Mouse (Mus musculus) WW6 (cell line): ENCODE measurements at regions not wholly inside any gene's neighbourhood (a gene's known extent, or its start where the extent isn't known, plus 50 kb on each side); places are given as distances from the start of the nearest gene placed in this dataset.

Experiments
- DNase-seq: peaks from one replicate; pipeline ENCODE4 v3.0.0-alpha.2; 2013; ENCODE audit warnings: low read depth, low spot score

DNA sequence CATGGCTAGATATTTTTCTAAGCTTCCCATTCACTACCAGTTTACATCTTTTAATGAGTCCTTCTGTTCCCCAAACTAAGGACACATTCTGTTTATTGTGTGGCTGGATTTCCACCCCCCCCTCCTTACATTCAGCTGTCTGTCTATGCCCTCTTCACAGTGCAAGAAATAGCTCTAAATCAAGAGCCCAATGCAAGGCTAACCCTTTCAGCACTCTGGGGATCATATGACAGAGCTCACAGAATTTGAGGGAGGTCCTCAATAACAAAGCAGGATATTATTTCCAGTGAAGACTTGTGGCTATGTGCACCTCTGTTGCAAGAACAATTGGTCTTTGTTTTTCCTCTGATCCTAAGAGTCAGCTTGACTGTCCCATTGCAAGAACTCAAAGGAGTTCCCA is 874.1 kb upstream of the Gje1 start:
- DNase-seq = no peak

GRCm38 (mm10) chr10:15586081-15586480 is 868.1 kb upstream of the Gje1 start:
- peak; percentile 45 for DNase-seq

- no peak for DNase-seq
These were observed 846.1 kb upstream of the Gje1 start for GRCm38 (mm10) chr10:15564119-15564518.

- no peak for DNase-seq
These were observed 835.5 kb upstream of the Gje1 start for GRCm38 (mm10) chr10:15553407-15554064.

- no peak for DNase-seq
These were observed 823.9 kb upstream of the Gje1 start for GRCm38 (mm10) chr10:15541797-15542350.

DNA sequence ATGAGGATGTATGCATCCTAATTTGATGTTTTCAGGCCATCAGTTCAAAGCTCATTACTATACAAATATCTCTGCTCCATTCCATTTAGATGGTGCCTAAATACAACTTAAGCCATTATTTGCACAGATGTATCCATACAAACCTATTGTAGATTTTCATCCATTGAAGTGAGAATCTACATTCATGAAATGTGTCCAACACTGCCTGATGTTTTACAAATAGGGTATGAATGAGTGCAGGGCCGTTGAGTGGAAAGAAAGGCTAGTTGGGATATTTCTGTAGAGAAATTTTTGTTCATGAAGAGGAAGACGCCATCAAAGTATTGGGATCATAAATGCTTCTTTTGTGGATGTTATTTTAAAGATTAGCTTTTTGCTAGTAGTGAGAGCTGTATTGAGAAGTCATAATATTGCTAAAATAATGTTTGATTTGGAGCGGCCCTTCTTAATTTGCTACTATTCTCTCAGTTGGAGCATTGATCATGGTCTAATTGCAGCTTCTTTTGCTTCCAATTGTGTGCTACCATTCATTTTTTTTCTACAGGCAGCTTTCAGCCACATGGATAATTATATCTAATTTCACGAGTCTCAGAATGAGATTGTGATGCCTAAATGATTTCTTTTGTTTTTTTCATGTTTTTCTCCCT is 822.9 kb upstream of the Gje1 start:
- DNase-seq = no peak

DNA sequence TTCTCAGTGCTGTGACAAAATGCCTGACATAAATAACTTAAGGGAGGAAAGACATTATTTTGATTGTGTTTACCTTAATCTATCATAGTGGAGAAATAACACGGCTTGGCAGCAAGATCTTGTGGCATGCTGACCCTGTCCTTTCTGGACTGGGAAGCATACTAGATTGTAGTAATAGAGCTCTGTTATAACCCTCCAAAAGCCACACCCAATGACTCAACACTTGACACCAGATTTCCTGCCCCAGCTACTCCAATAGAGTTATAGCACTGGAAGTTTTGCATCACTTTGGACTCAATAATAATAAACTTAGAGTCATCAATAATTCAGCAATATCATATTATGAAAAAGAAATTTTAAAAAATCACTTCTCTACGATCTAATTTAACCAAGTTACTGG is 818.0 kb upstream of the Gje1 start:
- DNase-seq = no peak

DNA sequence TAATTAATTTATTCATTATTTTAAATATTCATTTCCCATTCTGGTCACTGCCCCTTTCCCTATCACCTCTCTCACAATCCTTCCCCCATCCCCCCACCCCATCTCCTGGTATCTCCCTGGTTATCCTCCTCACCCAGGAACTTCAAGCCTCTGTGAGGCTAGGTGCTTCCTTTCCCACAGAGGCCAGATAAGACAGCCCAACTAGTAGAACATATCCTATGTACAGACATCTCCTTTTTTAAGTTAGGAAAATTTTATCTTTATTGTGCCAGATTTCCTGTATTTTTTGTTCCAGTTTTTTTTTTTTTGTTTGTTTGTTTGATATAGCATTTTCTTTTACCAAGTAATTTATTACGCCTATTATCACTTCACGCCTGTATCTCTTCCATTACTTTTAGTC is 769.4 kb upstream of the Gje1 start:
- DNase-seq = no peak

GRCm38 (mm10) chr10:15443281-15443680 is 725.3 kb upstream of the Gje1 start:
- DNase-seq = no peak

GRCm38 (mm10) chr10:15441216-15441615 is 723.2 kb upstream of the Gje1 start:
- no peak for DNase-seq

- DNase-seq = no peak
These were observed 708.7 kb upstream of the Gje1 start for GRCm38 (mm10) chr10:15426746-15427145.

GRCm38 (mm10) chr10:15406211-15406610 is 688.2 kb upstream of the Gje1 start:
- no peak for DNase-seq

GRCm38 (mm10) chr10:15405706-15406105 is 687.7 kb upstream of the Gje1 start:
- peak; percentile 1 for DNase-seq

DNA sequence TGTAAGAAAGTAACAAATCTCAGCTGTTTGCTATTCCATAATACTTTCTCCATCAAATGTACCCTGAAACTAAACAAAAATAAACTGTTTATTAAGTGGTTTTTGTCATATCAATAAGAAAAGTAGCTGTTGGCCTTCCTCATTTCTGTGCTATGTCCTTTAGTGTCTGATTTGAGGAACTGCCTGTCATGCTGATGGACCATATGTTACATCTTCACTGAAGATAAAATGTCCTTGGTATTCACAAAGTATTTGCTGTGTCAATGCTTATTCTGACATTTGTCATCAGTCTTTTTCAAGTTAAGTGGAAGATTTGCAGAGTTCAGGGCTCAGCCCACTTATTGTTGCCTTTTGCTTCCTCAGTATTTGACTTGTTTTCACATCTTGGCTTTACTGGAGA is 682.0 kb upstream of the Gje1 start:
- DNase-seq = no peak

- DNase-seq = no peak
These were observed 679.1 kb upstream of the Gje1 start for GRCm38 (mm10) chr10:15397114-15397513.

DNA sequence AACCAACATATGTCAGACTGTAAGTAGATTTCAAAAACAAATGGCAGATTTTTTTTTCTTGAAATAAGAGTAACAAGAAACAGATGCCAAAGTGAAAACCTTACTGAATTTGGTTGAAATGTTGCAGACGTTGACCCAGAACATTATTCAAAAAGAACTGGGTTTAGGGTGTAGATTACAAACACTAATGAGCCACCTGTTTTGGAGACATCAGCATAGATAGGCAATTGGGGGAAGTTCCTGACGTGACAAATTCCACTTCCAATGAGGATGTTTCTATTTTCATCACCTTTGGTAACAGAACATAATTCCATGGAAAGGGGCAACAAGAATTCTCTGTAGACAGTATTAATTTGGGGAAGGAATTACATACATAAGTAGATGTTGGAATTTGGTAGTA is 677.3 kb upstream of the Gje1 start:
- no peak for DNase-seq

GRCm38 (mm10) chr10:15392027-15392816 is 674.2 kb upstream of the Gje1 start:
- no peak for DNase-seq

DNA sequence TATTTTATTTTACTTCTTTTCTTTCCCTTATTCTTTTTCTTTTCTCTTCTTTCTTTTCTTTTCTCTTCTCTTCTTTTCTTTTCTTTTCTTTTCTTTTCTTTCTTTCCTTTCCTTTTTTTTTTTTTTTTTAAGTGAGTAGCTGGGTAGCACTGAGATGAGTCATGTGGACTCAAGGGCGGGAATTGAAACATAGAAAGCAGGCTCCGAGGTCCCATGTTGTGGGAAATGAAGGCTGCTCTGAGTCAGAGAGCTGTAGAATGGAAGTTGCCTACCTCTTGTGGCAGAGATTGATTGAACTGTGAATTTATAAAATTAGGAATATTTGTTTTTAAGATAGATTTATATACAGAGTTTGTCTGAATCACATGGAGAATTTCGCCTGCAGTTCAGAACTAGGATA is 655.6 kb upstream of the Gje1 start:
- no peak for DNase-seq
